Comparison of ENCODE assay signal across 9 mouse cellular contexts in genomic region chr19:5560457-5561041, GRCm38 (mm10). TPM values are rescaled to one million over a fixed set of nuclear protein-coding genes. Genes with fewer than 3 reads are reported as not detected.
A peak's percentile ranks its signal among the peaks of the same experiment; 100 is the strongest.
DNase-seq lines count a peak whose midpoint lies in the region; ATAC-seq and TF ChIP-seq lines count a peak whose summit lies in the region.
"Had no signal": no experiment of that assay in that cellular context is flagged by ENCODE, and none has a peak within 500 bp of the region (broad histone marks: within the 10 kb centered on the region; RNA-seq: fewer than 3 reads in every experiment).

Gene Ovol1, minus strand, starts transcription at chr19:5560646.

- H3K27ac ChIP-seq in cerebellum, adult 2 months (ENCODE audit: insufficient read depth, low read length) = no peak within 1 kb of the TSS
- H3K27ac ChIP-seq in hindbrain, embryonic 14.5 days = no peak within 1 kb of the TSS
- H3K27ac ChIP-seq in limb, embryonic 14.5 days (replicated peaks; ENCODE audit: low read depth, low read length) = no peak within 1 kb of the TSS

- H3K27me3 ChIP-seq in cerebellum, adult 2 months (ENCODE audit: control insufficient read depth, insufficient read depth, low read length) = peaks cover 7% of the 10 kb centered on the region; the same call in 1 of the 2 replicates
- H3K27me3 ChIP-seq in hindbrain, embryonic 14.5 days (ENCODE audit: control insufficient read depth, insufficient read depth, low read length) = peaks cover 94% of the 10 kb centered on the region
- H3K27me3 ChIP-seq in limb, embryonic 14.5 days (ENCODE audit: control insufficient read depth, insufficient read depth, low read length) = peaks cover 61% of the 10 kb centered on the region

- WGBS in cerebellum, adult 2 months = 1% methylated on average over 57 of the region's 57 CpGs
- WGBS in hindbrain, embryonic 14.5 days = under 1% methylated on average over 57 of the region's 57 CpGs
- WGBS in limb, embryonic 14.5 days = under 1% methylated on average over 56 of the region's 57 CpGs

- H3K9ac ChIP-seq in hindbrain, embryonic 14.5 days = peak within 1 kb of the TSS; percentile 29
- H3K9ac ChIP-seq in limb, embryonic 14.5 days (ENCODE audit: low read depth, low read length, severe bottlenecking) = peak within 1 kb of the TSS; percentile 45

- no peak for TF ChIP-seq POLR2A in cerebellum, adult 2 months (IDR thresholded peaks at IDR 0.05; ENCODE audit: borderline replicate concordance, insufficient read depth, low read length)
- TF ChIP-seq POLR2A in limb, embryonic 14.5 days (IDR thresholded peaks at IDR 0.05; ENCODE audit: borderline replicate concordance, extremely low read depth, insufficient read depth, insufficient read length) = no peak

- H3K9me3 ChIP-seq in hindbrain, embryonic 14.5 days (ENCODE audit: control insufficient read depth, low read length) = no peaks in the 10 kb centered on the region
- no peaks in the 10 kb centered on the region for H3K9me3 ChIP-seq in limb, embryonic 14.5 days (ENCODE audit: control insufficient read depth, low read length)

- DNase-seq in cerebellum, adult 2 months = no peak
- DNase-seq in cerebellum, postnatal 36 days = no peak
- peak; percentile 28 for DNase-seq in ZHBTc4 (ENCODE audit: low read depth, low spot score)
- no peak for DNase-seq in hindbrain, embryonic 14.5 days (ENCODE audit: low spot score)
- peak; percentile 12 for DNase-seq in limb, embryonic 14.5 days (ENCODE audit: low spot score)
- peak; percentile 41 for DNase-seq in naive thymus-derived CD4-positive, alpha-beta T cell, adult 2 months (ENCODE audit: low read depth)
- DNase-seq in layer of hippocampus, adult 11-12 months (ENCODE audit: low spot score) = no peak
- DNase-seq in layer of hippocampus, adult 8-10 months (ENCODE audit: low spot score in 2 of 2) = no peak

- peak within 1 kb of the TSS; percentile 30 for H3K4me3 ChIP-seq in cerebellum, adult 2 months (replicated peaks; ENCODE audit: insufficient read depth, low read depth, low read length)
- peak within 1 kb of the TSS; percentile 28 for H3K4me3 ChIP-seq in hindbrain, embryonic 14.5 days (replicated peaks; ENCODE audit: low read length)
- peak within 1 kb of the TSS; percentile 45 for H3K4me3 ChIP-seq in limb, embryonic 14.5 days (replicated peaks; ENCODE audit: low read length)
- H3K4me3 ChIP-seq: erythroblast, embryonic 14.5 days had no signal

- H3K4me2 ChIP-seq in hindbrain, embryonic 14.5 days (replicated peaks) = peak within 1 kb of the TSS; percentile 54
- H3K4me2 ChIP-seq in limb, embryonic 14.5 days (replicated peaks; ENCODE audit: low read depth, low read length, severe bottlenecking) = peak within 1 kb of the TSS; percentile 79

- no peak for TF ChIP-seq CTCF in cerebellum, adult 2 months (IDR thresholded peaks at IDR 0.05; ENCODE audit: borderline replicate concordance, insufficient read depth, low read depth, low read length)

- H3K36me3 ChIP-seq in hindbrain, embryonic 14.5 days (replicated peaks; ENCODE audit: control insufficient read depth, insufficient read depth) = no peaks in the 10 kb centered on the region
- H3K36me3 ChIP-seq in limb, embryonic 14.5 days (ENCODE audit: control insufficient read depth, insufficient read depth, low read length) = no peaks in the 10 kb centered on the region

- ATAC-seq in hindbrain, embryonic 14.5 days (ENCODE audit: low FRiP score) = no peak
- ATAC-seq in limb, embryonic 14.5 days (ENCODE audit: low FRiP score, low read depth) = 0 out of 2 replicates have a peak, but pooled peaks have one; percentile 26

- 0 out of 2 replicates have a peak, but pooled peaks cover 4% of the 10 kb centered on the region for H3K4me1 ChIP-seq in cerebellum, adult 2 months (ENCODE audit: control insufficient read depth, insufficient read depth, low read length)
- H3K4me1 ChIP-seq in hindbrain, embryonic 14.5 days (replicated peaks; ENCODE audit: control insufficient read depth, insufficient read depth, low read length) = peaks cover 7% of the 10 kb centered on the region; the same call in 1 of the 2 replicates
- H3K4me1 ChIP-seq in limb, embryonic 14.5 days (ENCODE audit: control insufficient read depth, insufficient read depth, low read length) = peaks cover 13% of the 10 kb centered on the region; the same call in 1 of the 2 replicates

RNA-seq across cellular contexts. Expression of gene Ovol1, which starts in this region (rescaled TPM):
- polyA plus RNA-seq in cerebellum, adult 2 months (2012; rRNA removed) = 0.05 TPM in 1 of 2 replicates, not detected in the other
- polyA plus RNA-seq in hindbrain, embryonic 14.5 days (2014; fragmentation: Nextera tagmentation; extraction: Ambion mirVana) = 0.07 and 0.15 TPM in 2 replicates
- 5.6 and 7.2 TPM in 2 replicates for polyA plus RNA-seq in limb, embryonic 14.5 days (2012; rRNA removed)
- 9.9 and 12.8 TPM in 2 replicates for polyA plus RNA-seq in limb, embryonic 14.5 days (2014; fragmentation: Nextera tagmentation; extraction: Ambion mirVana)
- not detected for total RNA-seq in layer of hippocampus, adult 8-10 months (2022)

Comparison
In these comparisons a context has a peak if more than half of its experiments do, and no peak if none do; other contexts are left out.
1. DNase-seq: peak in ZHBTc4 (single experiment), limb, embryonic 14.5 days (single experiment) and naive thymus-derived CD4-positive, alpha-beta T cell, adult 2 months (single experiment); none in cerebellum, adult 2 months (0 of 2), cerebellum, postnatal 36 days (0 of 2), hindbrain, embryonic 14.5 days (single experiment), layer of hippocampus, adult 11-12 months (single experiment) and layer of hippocampus, adult 8-10 months (0 of 2).
2. Peak in every context shown above with its lines, with median percentiles within 50 percentile points of each other: H3K4me3 ChIP-seq.